Mouse (Mus musculus): ENCODE data around the gene Flywch1. TPM values are rescaled to one million over a fixed set of nuclear protein-coding genes. Genes with fewer than 3 reads are reported as not detected.
A peak's percentile ranks its signal among the peaks of the same experiment; 100 is the strongest.

The Flywch1 gene
- polyA plus RNA-seq, 1 experiment, result not detected

DNA sequence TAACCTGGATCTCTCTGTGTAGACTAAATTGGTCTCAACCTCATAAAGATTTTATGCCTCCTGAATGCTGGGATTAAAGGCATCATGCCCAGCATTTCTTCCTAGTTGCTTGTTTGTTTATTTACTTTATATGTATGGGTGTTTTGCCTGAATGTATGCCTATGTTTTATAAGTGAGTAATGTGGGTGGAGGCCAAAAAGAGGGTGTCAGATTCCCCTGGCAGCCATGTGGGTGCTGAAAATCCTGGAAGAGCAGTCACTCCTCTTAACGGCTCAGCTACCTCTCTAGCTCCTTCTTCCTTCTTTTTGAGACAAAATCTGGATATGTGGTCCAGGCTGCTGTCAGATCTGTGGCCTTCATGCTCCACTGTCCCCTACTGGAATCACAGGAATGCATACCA lies 41.0 kb downstream of the Flywch1 start:
- Histone ChIP-seq H3K4me1 (ENCODE audit: control insufficient read depth, insufficient read depth, low read length) (peaks cover 6% of the 10 kb centered on the region; the same call in 1 of the 2 replicates), H3K4me3 (ENCODE audit: insufficient read depth, low read depth, low read length) (no peak overlapping the region), H3K27ac (ENCODE audit: insufficient read depth, low read depth, low read length) (no peak overlapping the region)
- TF ChIP-seq POLR2A (IDR thresholded peaks at IDR 0.05; ENCODE audit: insufficient read depth, low read depth, low read length) (no peak), CTCF (IDR thresholded peaks at IDR 0.05; ENCODE audit: insufficient read depth, low read depth, low read length) (no peak)
- 38% methylated on average over 1 of the region's 1 CpGs for WGBS

DNA sequence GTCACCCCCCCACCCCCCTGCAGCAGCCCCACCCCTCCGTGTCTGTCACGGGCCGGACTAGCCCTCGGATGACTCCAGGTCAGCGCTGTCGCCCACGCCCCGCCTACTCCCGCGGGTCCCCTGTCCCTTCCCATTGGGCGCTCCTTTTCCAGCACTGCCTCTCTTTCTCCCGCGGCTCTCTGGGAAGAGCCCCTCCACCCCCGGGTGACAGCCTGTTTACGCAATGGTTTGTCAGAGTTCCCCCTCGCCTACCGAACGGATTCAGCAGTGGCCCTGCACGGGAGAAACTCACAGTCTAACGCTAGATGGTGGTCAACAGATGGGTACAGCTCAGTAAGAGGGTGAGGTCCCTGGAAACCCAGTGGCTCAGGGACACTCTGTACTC lies 44.7 kb downstream of the Flywch1 start:
- TF ChIP-seq CTCF (IDR thresholded peaks at IDR 0.05; ENCODE audit: insufficient read depth, low read depth, low read length), result no peak
- no peak for TF ChIP-seq POLR2A (IDR thresholded peaks at IDR 0.05; ENCODE audit: insufficient read depth, low read depth, low read length)
- Histone ChIP-seq H3K4me3 (ENCODE audit: insufficient read depth, low read depth, low read length) (peak overlapping the region; percentile 67), H3K27ac (ENCODE audit: insufficient read depth, low read depth, low read length) (no peak overlapping the region), H3K4me1 (ENCODE audit: control insufficient read depth, insufficient read depth, low read length) (peaks cover 6% of the 10 kb centered on the region; the same call in 1 of the 2 replicates)
- WGBS, result 0% methylated on average over 20 of the region's 20 CpGs

DNA sequence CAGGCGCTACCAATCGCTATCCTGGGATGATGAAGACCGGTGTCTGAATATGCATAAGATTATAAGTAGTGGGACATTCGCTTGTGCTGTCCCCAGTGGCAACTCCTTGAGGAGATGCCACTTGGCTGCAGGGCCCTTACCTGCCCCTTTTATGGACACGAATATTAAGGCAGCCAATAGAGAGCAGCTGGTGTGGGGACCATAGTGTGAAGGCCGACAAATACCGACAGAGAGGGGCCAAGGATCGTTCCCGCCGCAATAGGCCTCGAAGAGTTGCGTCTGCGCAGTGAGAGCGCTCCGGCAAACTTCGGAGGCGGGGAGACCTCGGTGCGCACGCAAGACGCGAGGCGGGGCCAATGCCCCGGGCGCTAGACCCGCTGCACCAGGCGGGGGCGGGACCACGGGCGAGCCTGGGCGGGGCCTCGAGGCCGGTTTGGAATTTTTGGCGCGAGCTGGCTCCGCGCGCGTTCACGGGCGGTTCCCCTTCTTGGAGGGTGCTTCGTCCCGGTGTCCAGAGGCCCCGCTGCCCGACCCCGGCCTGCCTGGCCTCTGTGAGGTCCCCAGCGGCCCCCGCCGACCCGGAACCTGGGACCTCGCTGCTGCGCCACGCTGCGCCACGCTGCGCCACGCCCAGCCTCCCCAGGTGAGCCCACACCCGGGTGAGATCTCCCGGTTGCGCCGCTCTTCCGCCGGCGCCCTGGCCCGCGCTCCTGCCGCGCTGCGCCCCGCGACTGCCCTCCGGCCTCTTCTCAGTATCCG lies 45.2 kb downstream of the Flywch1 start, which contains the start of gene Pkmyt1:
Pkmyt1 (plus strand) TSS at position 338 of the 759 bp plus-strand sequence.
- peak within 1 kb of the TSS; percentile 67 for H3K4me3 ChIP-seq (ENCODE audit: insufficient read depth, low read depth, low read length)
- WGBS, result under 1% methylated on average over 73 of the region's 73 CpGs
- TF ChIP-seq POLR2A (IDR thresholded peaks at IDR 0.05; ENCODE audit: insufficient read depth, low read depth, low read length) (peak; percentile 74), CTCF (IDR thresholded peaks at IDR 0.05; ENCODE audit: insufficient read depth, low read depth, low read length) (no peak)
- peaks cover 6% of the 10 kb centered on the region; the same call in 1 of the 2 replicates for H3K4me1 ChIP-seq (ENCODE audit: control insufficient read depth, insufficient read depth, low read length)
- H3K27ac ChIP-seq (ENCODE audit: insufficient read depth, low read depth, low read length), result 0 out of 2 replicates have a peak within 1 kb of the TSS, but pooled peaks have one; percentile 10

- Histone ChIP-seq H3K4me1 (ENCODE audit: control insufficient read depth, insufficient read depth, low read length) (peaks cover 6% of the 10 kb centered on the region; the same call in 1 of the 2 replicates), H3K27ac (ENCODE audit: insufficient read depth, low read depth, low read length) (0 out of 2 replicates have a peak overlapping the region, but pooled peaks have one; percentile 10), H3K4me3 (ENCODE audit: insufficient read depth, low read depth, low read length) (no peak overlapping the region; the same call in 1 of the 2 replicates)
- TF ChIP-seq CTCF (IDR thresholded peaks at IDR 0.05; ENCODE audit: insufficient read depth, low read depth, low read length), result no peak
- TF ChIP-seq POLR2A (IDR thresholded peaks at IDR 0.05; ENCODE audit: insufficient read depth, low read depth, low read length), result no peak
- 57% methylated on average over 4 of the region's 4 CpGs for WGBS
Observed at GRCm38 (mm10) chr17:23725477-23725876, 45.9 kb downstream of the Flywch1 start.

DNA sequence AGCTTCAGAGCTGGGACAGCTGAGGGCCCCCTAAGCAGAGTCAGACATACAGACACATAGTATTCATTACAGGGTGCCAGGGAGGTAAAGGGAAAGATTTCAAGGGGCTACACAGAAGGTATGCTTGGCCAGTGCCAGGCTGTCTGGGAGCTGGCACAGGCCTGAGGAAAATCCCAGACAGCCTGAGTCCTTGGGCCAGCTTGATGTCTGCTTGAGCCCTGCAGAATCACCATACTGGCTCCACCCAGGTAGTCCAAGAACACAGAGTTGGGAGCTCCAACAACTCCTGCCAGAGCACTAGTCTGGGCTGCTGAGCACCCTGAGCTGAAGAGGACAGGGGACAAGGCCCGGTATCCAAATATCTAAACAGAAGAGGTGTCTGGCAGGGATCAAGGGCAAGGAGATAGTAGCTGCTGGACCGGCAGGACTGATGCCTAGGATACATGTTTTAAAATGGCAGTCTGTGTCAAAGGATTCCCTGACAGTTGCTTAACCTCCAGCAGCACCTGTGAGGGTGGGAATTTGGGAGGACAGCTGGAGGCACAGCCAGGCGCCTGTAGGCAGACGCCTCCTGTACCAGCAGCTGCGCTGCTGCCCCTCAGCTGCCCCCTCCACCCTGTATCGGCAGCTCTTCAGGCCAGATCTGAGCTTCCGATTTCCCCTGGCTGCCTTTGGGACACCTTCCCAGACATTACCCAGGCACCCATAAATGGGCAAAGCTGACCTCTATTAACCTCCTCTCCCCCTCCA lies 48.9 kb downstream of the Flywch1 start, which contains the start of gene 1520401A03Rik:
1520401A03Rik (minus strand) TSS at position 408 of the 750 bp plus-strand sequence.
- no peak within 1 kb of the TSS for H3K4me3 ChIP-seq (ENCODE audit: insufficient read depth, low read depth, low read length)
- TF ChIP-seq POLR2A (IDR thresholded peaks at IDR 0.05; ENCODE audit: insufficient read depth, low read depth, low read length) (no peak), CTCF (IDR thresholded peaks at IDR 0.05; ENCODE audit: insufficient read depth, low read depth, low read length) (no peak)
- peaks cover 6% of the 10 kb centered on the region; the same call in 1 of the 2 replicates for H3K4me1 ChIP-seq (ENCODE audit: control insufficient read depth, insufficient read depth, low read length)
- WGBS, result 84% methylated on average over 7 of the region's 7 CpGs
- no peak within 1 kb of the TSS for H3K27ac ChIP-seq (ENCODE audit: insufficient read depth, low read depth, low read length)

DNA sequence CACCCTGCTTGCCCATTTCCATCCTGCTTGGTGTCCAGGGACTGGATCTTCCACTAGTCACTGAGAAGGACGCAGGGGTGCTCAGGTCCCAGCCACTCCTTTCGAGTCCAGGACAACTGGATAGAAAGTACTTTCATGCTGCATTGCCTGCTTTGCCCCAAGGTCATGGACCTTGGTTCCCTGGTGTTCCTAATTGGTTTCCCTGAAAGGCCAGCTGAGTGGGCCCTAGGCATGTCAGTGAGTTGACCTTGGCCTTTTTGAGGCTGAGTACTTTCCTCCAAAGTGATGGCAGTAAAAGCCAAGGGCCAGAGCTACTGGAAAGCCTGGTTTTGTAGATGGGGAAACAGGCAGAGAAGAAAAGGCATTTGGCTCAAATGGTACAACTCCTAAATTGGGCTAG lies 49.5 kb downstream of the Flywch1 start:
- Histone ChIP-seq H3K4me1 (ENCODE audit: control insufficient read depth, insufficient read depth, low read length) (peaks cover 4% of the 10 kb centered on the region; the same call in 1 of the 2 replicates), H3K27ac (ENCODE audit: insufficient read depth, low read depth, low read length) (no peak overlapping the region)
- TF ChIP-seq CTCF (IDR thresholded peaks at IDR 0.05; ENCODE audit: insufficient read depth, low read depth, low read length) (no peak), POLR2A (IDR thresholded peaks at IDR 0.05; ENCODE audit: insufficient read depth, low read depth, low read length) (no peak)

GRCm38 (mm10) chr17:23719455-23719854 lies 51.9 kb downstream of the Flywch1 start:
- 14% methylated on average over 1 of the region's 1 CpGs for WGBS
- TF ChIP-seq CTCF (IDR thresholded peaks at IDR 0.05; ENCODE audit: insufficient read depth, low read depth, low read length) (no peak), POLR2A (IDR thresholded peaks at IDR 0.05; ENCODE audit: insufficient read depth, low read depth, low read length) (no peak)

More for the DNA sequence above, 49.5 kb downstream of the Flywch1 start:
- 88% methylated on average over 2 of the region's 2 CpGs for WGBS
- H3K4me3 ChIP-seq (ENCODE audit: insufficient read depth, low read depth, low read length), result no peak overlapping the region

GRCm38 (mm10) chr17:23717003-23717402 lies 54.4 kb downstream of the Flywch1 start:
- Histone ChIP-seq H3K27ac (ENCODE audit: insufficient read depth, low read depth, low read length) (no peak overlapping the region), H3K4me1 (ENCODE audit: control insufficient read depth, insufficient read depth, low read length) (no peaks in the 10 kb centered on the region), H3K4me3 (ENCODE audit: insufficient read depth, low read depth, low read length) (no peak overlapping the region)
- 72% methylated on average over 2 of the region's 2 CpGs for WGBS
- TF ChIP-seq POLR2A (IDR thresholded peaks at IDR 0.05; ENCODE audit: insufficient read depth, low read depth, low read length), result no peak
- TF ChIP-seq CTCF (IDR thresholded peaks at IDR 0.05; ENCODE audit: insufficient read depth, low read depth, low read length), result no peak

More at GRCm38 (mm10) chr17:23719455-23719854, 51.9 kb downstream of the Flywch1 start:
- no peak overlapping the region for H3K4me3 ChIP-seq (ENCODE audit: insufficient read depth, low read depth, low read length)
- H3K27ac ChIP-seq (ENCODE audit: insufficient read depth, low read depth, low read length), result no peak overlapping the region
- no peaks in the 10 kb centered on the region for H3K4me1 ChIP-seq (ENCODE audit: control insufficient read depth, insufficient read depth, low read length)
